Mouse (Mus musculus): ENCODE measurements around the gene Sycp2.

DNA sequence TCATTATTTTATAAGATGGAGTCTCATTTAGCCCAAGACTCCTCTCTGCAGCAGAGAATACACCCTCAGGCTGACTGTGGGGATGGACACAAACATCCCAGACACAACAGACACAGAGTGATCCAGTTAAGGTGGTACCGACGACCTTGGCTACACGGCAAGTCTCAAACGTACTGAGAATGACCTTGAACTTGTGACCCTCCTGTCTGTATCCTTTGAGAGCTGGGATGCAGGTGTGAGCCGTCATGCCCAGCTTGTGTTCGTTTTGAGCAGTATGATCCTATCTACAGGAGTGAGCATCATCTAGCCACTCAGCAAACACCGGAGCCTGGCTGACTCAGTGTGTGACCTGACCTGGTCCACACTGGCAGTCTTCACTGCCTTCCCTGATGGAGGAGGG is 93.9 kb downstream of the Sycp2 start:
- TF ChIP-seq CTCF (IDR thresholded peaks at IDR 0.05; ENCODE audit: borderline replicate concordance, extremely low read depth, insufficient read depth, insufficient read length) (no peak), POLR2A (IDR thresholded peaks at IDR 0.05; ENCODE audit: borderline replicate concordance, extremely low read depth, insufficient read depth, insufficient read length, poor library complexity, severe bottlenecking) (no peak)

Measured in brain, embryonic 14.5 days (tissue).